Mouse (Mus musculus) bone marrow, adult 2 months (tissue): ENCODE measurements around the gene Fgfr2. TPM values are rescaled to one million over a fixed set of nuclear protein-coding genes. Genes with fewer than 3 reads are reported as not detected.

Experiments used
- H3K27ac ChIP-seq: fragments of 200-500 bp; 2 replicates; pipeline ENCODE4 v1.5.1; 2012; ENCODE audit warnings: low read depth, mild to moderate bottlenecking, control low read depth, inconsistent platforms, low read length; ENCODE audit not compliant: control insufficient read depth, poor library complexity, insufficient read depth
- H3K4me1 ChIP-seq: fragments of 200-500 bp; 2 replicates; pipeline ENCODE4 v1.6.1; 2011; ENCODE audit warnings: low read length; ENCODE audit not compliant: control insufficient read depth, insufficient read depth
- H3K4me3 ChIP-seq: fragments of 200-500 bp; replicated peaks from 2 replicates; pipeline ENCODE3; 2011; ENCODE audit warnings: mild to moderate bottlenecking, low read depth, low read length, control low read depth; ENCODE audit not compliant: control insufficient read depth
- CTCF ChIP-seq: fragments of 200-500 bp; IDR thresholded peaks from 2 replicates; pipeline ENCODE4 v1.5.1; 2011; ENCODE audit warnings: low read length, control low read depth; ENCODE audit not compliant: control insufficient read depth, insufficient read depth
- POLR2A ChIP-seq: fragments of 200-500 bp; IDR thresholded peaks from 2 replicates; pipeline ENCODE4 v1.6.1; 2011; ENCODE audit warnings: low read depth, mild to moderate bottlenecking, control low read depth, low read length, borderline replicate concordance; ENCODE audit not compliant: control insufficient read depth
- WGBS: fragments of 180-500 bp; shearing (Covaris S2); methylation state at CpG from one replicate; pipeline ENCODE4 v1.1.7; 2018; 5-methylcytosine and 5-hydroxymethylcytosine counted together
- polyA plus RNA-seq: library from polyadenylated mRNA; stranded (reverse); fragments of >200 nt; gene quantifications from 2 replicates; pipeline ENCODE4 v1.2.4, GENCODE M21; 2011; ENCODE audit warnings: low replicate concordance; ENCODE audit not compliant: missing spikeins, insufficient read depth, insufficient read length

The Fgfr2 gene
- polyA plus RNA-seq, 1 experiment: 8.2 TPM

- no peak within 1 kb of the TSS for H3K4me3 ChIP-seq
- no peak within 1 kb of the TSS for H3K27ac ChIP-seq
- TF ChIP-seq CTCF: no peak
- TF ChIP-seq POLR2A: no peak
- H3K4me1 ChIP-seq: no peaks in the 10 kb centered on the region
- WGBS: 6% methylated on average over 41 of the region's 43 CpGs
Measured at GRCm38 (mm10) chr7:132154368-132154961, 968.7 kb downstream of the Fgfr2 start, which contains the start of gene Cpxm2. Gene Cpxm2, minus strand, starts transcription at chr7:132154739.

- WGBS: 50% methylated on average over 6 of the region's 6 CpGs
- Histone ChIP-seq H3K27ac (no peak overlapping the region), H3K4me1 (no peaks in the 10 kb centered on the region), H3K4me3 (no peak overlapping the region)
- no peak for TF ChIP-seq POLR2A
- no peak for TF ChIP-seq CTCF
Measured at GRCm38 (mm10) chr7:132153725-132154147, 969.4 kb downstream of the Fgfr2 start.

GRCm38 (mm10) chr7:132145227-132145800 lies 977.8 kb downstream of the Fgfr2 start:
- Histone ChIP-seq H3K4me3 (no peak overlapping the region), H3K27ac (no peak overlapping the region), H3K4me1 (no peaks in the 10 kb centered on the region)
- TF ChIP-seq POLR2A (no peak), CTCF (no peak)
- 76% methylated on average over 15 of the region's 15 CpGs for WGBS

GRCm38 (mm10) chr7:132128687-132129086 lies 994.5 kb downstream of the Fgfr2 start:
- Histone ChIP-seq H3K27ac (no peak overlapping the region), H3K4me1 (no peaks in the 10 kb centered on the region; the same call in 1 of the 2 replicates), H3K4me3 (no peak overlapping the region)
- TF ChIP-seq CTCF: no peak
- no peak for TF ChIP-seq POLR2A
- WGBS: 83% methylated on average over 6 of the region's 6 CpGs

GRCm38 (mm10) chr7:132124948-132125347 lies 998.2 kb downstream of the Fgfr2 start:
- 75% methylated on average over 7 of the region's 7 CpGs for WGBS
- Histone ChIP-seq H3K4me3 (no peak overlapping the region), H3K4me1 (no peaks in the 10 kb centered on the region; the same call in 1 of the 2 replicates), H3K27ac (no peak overlapping the region)
- TF ChIP-seq CTCF (no peak), POLR2A (no peak)

- no peaks in the 10 kb centered on the region; the same call in 1 of the 2 replicates for H3K4me1 ChIP-seq
- TF ChIP-seq CTCF: no peak
- TF ChIP-seq POLR2A: no peak
- 71% methylated on average over 7 of the region's 7 CpGs for WGBS
- H3K27ac ChIP-seq: no peak overlapping the region
- no peak overlapping the region for H3K4me3 ChIP-seq
Measured at GRCm38 (mm10) chr7:132123211-132123610, 999.9 kb downstream of the Fgfr2 start.

- Histone ChIP-seq H3K4me3 (no peak overlapping the region), H3K4me1 (no peaks in the 10 kb centered on the region), H3K27ac (no peak overlapping the region)
- TF ChIP-seq CTCF (no peak), POLR2A (no peak)
- 85% methylated on average over 4 of the region's 4 CpGs for WGBS
Measured at GRCm38 (mm10) chr7:132119817-132120216, 1003.3 kb downstream of the Fgfr2 start.

GRCm38 (mm10) chr7:132111770-132112169 lies 1011.4 kb downstream of the Fgfr2 start:
- WGBS: 67% methylated on average over 5 of the region's 5 CpGs
- no peak overlapping the region for H3K4me3 ChIP-seq
- TF ChIP-seq CTCF (no peak), POLR2A (no peak)

More at GRCm38 (mm10) chr7:132111770-132112169, 1011.4 kb downstream of the Fgfr2 start:
- no peak overlapping the region for H3K27ac ChIP-seq
- H3K4me1 ChIP-seq: no peaks in the 10 kb centered on the region
